Mouse (Mus musculus) small intestine, adult 10 weeks (tissue): ENCODE results near the gene Col13a1. TPM values are rescaled to one million over a fixed set of nuclear protein-coding genes. Genes with fewer than 3 reads are reported as not detected.

Experiments used
- polyA plus RNA-seq: library from polyadenylated mRNA; stranded (reverse); fragments of 350-450 nt; fragmentation: Illumina TruSeq; extraction: RNeasy Lipid Tissue Mini Kit (QIAGEN cat#74804); gene quantifications from one replicate; pipeline ENCODE4 v1.2.3, GENCODE M21; 2014; ENCODE audit warnings: low replicate concordance

Gene Col13a1
- polyA plus RNA-seq, result 5.9 TPM

GRCm38 (mm10) chr10:61978866-61979340 is at the start of gene Col13a1:
Col13a1 (minus strand) TSS chr10:61979108.

Other genes with a start within 250 kb of the Col13a1 start
- 2.9 TPM for gene H2afy2, start 195.0 kb downstream of the Col13a1 start, polyA plus RNA-seq
- not detected for gene Neurog3, start 154.0 kb upstream of the Col13a1 start, polyA plus RNA-seq
- 6.4 TPM for gene Fam241b, start 164.8 kb upstream of the Col13a1 start, polyA plus RNA-seq